Mouse (Mus musculus) right cerebral cortex, postnatal 4 days (tissue): ENCODE results near the gene Camta1.

Experiments used
- DNase-seq: peaks from one replicate; pipeline ENCODE4 v3.0.0-alpha.2; 2022

Camta1 gene

GRCm38 (mm10) chr4:151096334-151097103, 765.2 kb downstream of the Camta1 start:
- DNase-seq, result no peak

- DNase-seq, result peak; percentile 64
Measured at GRCm38 (mm10) chr4:151095207-151095606, 766.5 kb downstream of the Camta1 start.

- no peak for DNase-seq
Measured at GRCm38 (mm10) chr4:151089270-151089669, 772.4 kb downstream of the Camta1 start, which contains the start of gene Gm13090. Gene Gm13090, plus strand, starts transcription at chr4:151089570.

GRCm38 (mm10) chr4:151088819-151089218, 772.9 kb downstream of the Camta1 start:
- no peak for DNase-seq

- DNase-seq, result no peak
Measured at GRCm38 (mm10) chr4:151087358-151087757, 774.3 kb downstream of the Camta1 start.

- DNase-seq, result no peak
Measured at GRCm38 (mm10) chr4:151083027-151083426, 778.6 kb downstream of the Camta1 start.

GRCm38 (mm10) chr4:151081977-151082376, 779.7 kb downstream of the Camta1 start:
- DNase-seq, result no peak

GRCm38 (mm10) chr4:151081355-151081754, 780.3 kb downstream of the Camta1 start:
- DNase-seq, result no peak

GRCm38 (mm10) chr4:151074817-151075216, 786.9 kb downstream of the Camta1 start:
- DNase-seq, result no peak

GRCm38 (mm10) chr4:151073108-151073744, 788.5 kb downstream of the Camta1 start:
- DNase-seq, result peak; percentile 73

GRCm38 (mm10) chr4:151070962-151071361, 790.7 kb downstream of the Camta1 start:
- DNase-seq, result no peak

- no peak for DNase-seq
Measured at GRCm38 (mm10) chr4:151068751-151069150, 792.9 kb downstream of the Camta1 start.

- no peak for DNase-seq
Measured at GRCm38 (mm10) chr4:151059566-151059965, 802.1 kb downstream of the Camta1 start.

- no peak for DNase-seq
Measured at GRCm38 (mm10) chr4:151058634-151059033, 803.0 kb downstream of the Camta1 start.

GRCm38 (mm10) chr4:151057347-151058321, 804.0 kb downstream of the Camta1 start, which contains the start of gene Vamp3:
Gene Vamp3, minus strand, starts transcription at chr4:151057963.
- DNase-seq, result peak; percentile 99

- DNase-seq, result no peak
Measured at GRCm38 (mm10) chr4:151051162-151051561, 810.5 kb downstream of the Camta1 start.

- DNase-seq, result no peak
Measured at GRCm38 (mm10) chr4:151046524-151046923, 815.2 kb downstream of the Camta1 start.

GRCm38 (mm10) chr4:151044944-151045570, 816.6 kb downstream of the Camta1 start:
- no peak for DNase-seq

- DNase-seq, result peak; percentile 95
Measured at GRCm38 (mm10) chr4:151044037-151044943, 817.4 kb downstream of the Camta1 start, which contains the start of gene Per3. Gene Per3, minus strand, starts transcription at chr4:151044665.

- DNase-seq, result no peak
Measured at GRCm38 (mm10) chr4:151043281-151043680, 818.4 kb downstream of the Camta1 start.

GRCm38 (mm10) chr4:151041506-151041905, 820.2 kb downstream of the Camta1 start:
- DNase-seq, result no peak
